Mouse (Mus musculus): ENCODE data around the gene Zdhhc22.

DNA sequence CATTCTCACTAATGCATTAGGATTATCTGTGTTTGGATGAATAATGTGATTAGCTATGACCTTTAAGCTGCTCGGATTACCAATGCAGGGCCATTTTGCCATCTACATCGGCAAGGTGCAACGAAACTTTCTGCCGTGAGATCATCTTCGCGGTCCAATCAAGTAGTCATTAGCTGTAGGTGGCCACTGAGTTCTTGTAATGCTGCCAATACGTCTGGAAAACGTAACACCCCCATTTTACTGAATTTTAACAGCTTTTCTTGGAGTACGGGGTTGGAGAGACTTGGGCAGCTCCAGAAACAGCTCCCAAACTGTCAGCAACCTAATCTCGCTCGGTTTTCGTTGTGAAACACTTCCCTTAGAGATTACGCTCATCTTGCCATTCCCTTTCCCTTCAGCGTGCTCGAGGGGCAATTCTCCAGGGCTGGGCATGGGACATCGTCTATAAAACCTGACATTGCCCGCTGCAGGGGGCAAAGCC is 43.9 kb downstream of the Zdhhc22 start:
- TF ChIP-seq CTCF (conservative IDR thresholded peaks at IDR 0.05 in 1 of 2, IDR thresholded peaks at IDR 0.05 in 1 of 2; ENCODE audit: low read depth in 2 of 2, low read length in 2 of 2), result no peak
- no peak for TF ChIP-seq HCFC1 (IDR thresholded peaks at IDR 0.05; ENCODE audit: low read depth, low read length)
- peak; percentile 39 for TF ChIP-seq POLR2A (IDR thresholded peaks at IDR 0.05; ENCODE audit: low read depth, low read length)
- no peak for TF ChIP-seq BHLHE40 (IDR thresholded peaks at IDR 0.05; ENCODE audit: low read depth, low read length)
- no peak; the same call in 1 of the 2 replicates for TF ChIP-seq SIN3A (IDR thresholded peaks at IDR 0.05; ENCODE audit: low read length)
- no peak for TF ChIP-seq E2F4 (IDR thresholded peaks at IDR 0.05; ENCODE audit: insufficient replicate concordance, low read depth, low read length)
- no peak for TF ChIP-seq USF1 (IDR thresholded peaks at IDR 0.05; ENCODE audit: low read depth, low read length)
- TF ChIP-seq USF2 (conservative IDR thresholded peaks at IDR 0.05; ENCODE audit: low read depth, low read length), result no peak
- TF ChIP-seq MYC (IDR thresholded peaks at IDR 0.05; ENCODE audit: low read depth, low read length), result no peak
- TF ChIP-seq ZMIZ1 (IDR thresholded peaks at IDR 0.05; ENCODE audit: low read depth, low read length), result peak; percentile 93
- TF ChIP-seq GABPA (IDR thresholded peaks at IDR 0.05; ENCODE audit: insufficient replicate concordance, low read depth, low read length), result no peak
